Mouse (Mus musculus) splenic B cell, adult 2 months (primary cell): ENCODE results near the gene Tinf2.
A peak's percentile ranks its signal among the peaks of the same experiment; 100 is the strongest.

Experiments used
- DNase-seq: peaks from one replicate; pipeline ENCODE4 v3.0.0-alpha.2; 2011; ENCODE audit warnings: low read depth, low spot score
- H3K27me3 ChIP-seq: 2 replicates; pipeline ENCODE4 v1.6.1; 2012; ENCODE audit warnings: mild to moderate bottlenecking, low read length, moderate library complexity, mixed read lengths; ENCODE audit not compliant: control insufficient read depth, poor library complexity, insufficient read depth, severe bottlenecking
- H3K36me3 ChIP-seq: 2 replicates; pipeline ENCODE4 v1.6.1; 2012; ENCODE audit warnings: mild to moderate bottlenecking, low read length, moderate library complexity, mixed read lengths; ENCODE audit not compliant: control insufficient read depth, poor library complexity, insufficient read depth, severe bottlenecking

Tinf2 gene

DNA sequence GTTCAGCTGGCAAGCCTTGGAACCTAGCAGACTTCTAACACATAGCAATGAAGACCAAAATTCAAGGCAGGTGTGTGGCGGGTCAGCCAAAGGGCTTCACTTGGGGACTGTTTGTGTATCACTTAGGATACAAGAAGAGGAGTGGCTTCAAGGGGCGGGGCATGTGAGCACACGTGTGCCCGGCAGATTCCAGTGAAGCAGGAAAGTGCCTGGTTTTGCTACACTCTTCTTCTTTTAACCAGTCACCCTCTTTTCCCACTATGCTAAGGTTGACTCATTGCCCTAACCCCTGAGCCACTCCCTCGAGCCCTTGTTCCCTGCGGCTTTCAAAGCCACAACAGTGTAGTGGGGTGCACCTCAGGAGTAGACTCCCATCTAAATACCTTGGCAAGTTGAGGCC, 33.3 kb upstream of the Tinf2 start:
- DNase-seq: no peak
- H3K27me3 ChIP-seq: no peaks in the 10 kb centered on the region; the same call in 1 of the 2 replicates
- H3K36me3 ChIP-seq: peaks cover 23% of the 10 kb centered on the region

DNA sequence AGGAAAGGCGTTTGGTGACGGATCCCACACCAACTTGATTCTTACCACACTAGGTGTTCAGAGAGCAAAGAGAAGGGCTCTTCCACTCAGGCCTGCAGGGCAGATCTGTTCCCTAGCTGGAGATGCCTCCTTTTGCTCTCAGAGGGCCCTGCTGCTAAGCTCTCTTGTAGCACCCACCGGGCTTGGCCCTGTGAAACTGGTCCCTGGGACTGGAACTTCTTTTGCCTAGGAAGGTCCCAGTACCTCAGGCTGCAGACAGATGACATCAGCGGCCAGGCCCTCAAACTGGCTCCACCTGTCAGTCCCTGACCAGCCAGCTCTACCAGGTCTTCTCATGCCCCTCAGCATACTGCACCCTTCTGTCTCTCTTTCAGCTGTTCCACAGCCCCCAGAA, 32.1 kb upstream of the Tinf2 start, which contains the start of gene Tgm1:
Gene Tgm1 (minus strand): TSS at position 198 of the 394 bp plus-strand sequence.
- Histone ChIP-seq H3K36me3 (peaks cover 14% of the 10 kb centered on the region), H3K27me3 (no peaks in the 10 kb centered on the region; the same call in 1 of the 2 replicates)
- DNase-seq: no peak

DNA sequence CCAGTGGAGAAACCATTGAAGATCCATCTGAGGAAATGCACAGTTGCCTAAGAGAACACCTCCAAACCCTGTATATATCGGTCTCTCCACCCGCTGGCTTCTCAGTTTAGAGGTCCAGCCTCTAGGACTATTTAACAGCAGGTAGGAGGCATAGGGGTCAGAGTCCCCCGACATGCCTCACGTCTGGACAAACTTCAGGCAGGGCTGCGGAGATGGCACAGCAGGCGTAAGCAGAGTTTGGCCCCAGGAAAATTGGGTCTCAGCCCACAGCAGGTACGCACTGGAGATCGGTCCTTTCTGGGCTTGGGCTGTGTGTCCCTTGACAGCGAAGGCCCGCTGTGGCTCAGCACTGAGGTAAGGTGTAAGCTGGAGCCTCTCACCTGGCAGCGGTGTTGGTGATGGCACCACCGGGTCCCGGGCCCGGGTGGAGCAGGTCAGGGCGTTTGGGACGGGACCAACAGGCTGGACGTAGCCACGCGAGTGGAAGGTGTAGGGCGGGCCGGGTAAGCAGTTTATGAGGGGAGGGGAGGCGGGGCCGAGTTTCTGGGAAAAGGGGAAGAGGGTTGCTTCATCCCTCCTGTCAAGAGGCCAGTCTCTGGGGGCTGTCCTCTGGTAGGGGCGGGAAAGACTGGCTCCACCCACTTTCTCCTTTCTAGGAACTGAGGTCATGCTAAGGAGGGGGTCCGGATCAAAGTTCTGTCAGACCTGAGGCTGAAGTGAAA, 31.5 kb upstream of the Tinf2 start:
- no peak for DNase-seq
- peaks cover 8% of the 10 kb centered on the region for H3K36me3 ChIP-seq
- no peaks in the 10 kb centered on the region; the same call in 1 of the 2 replicates for H3K27me3 ChIP-seq

DNA sequence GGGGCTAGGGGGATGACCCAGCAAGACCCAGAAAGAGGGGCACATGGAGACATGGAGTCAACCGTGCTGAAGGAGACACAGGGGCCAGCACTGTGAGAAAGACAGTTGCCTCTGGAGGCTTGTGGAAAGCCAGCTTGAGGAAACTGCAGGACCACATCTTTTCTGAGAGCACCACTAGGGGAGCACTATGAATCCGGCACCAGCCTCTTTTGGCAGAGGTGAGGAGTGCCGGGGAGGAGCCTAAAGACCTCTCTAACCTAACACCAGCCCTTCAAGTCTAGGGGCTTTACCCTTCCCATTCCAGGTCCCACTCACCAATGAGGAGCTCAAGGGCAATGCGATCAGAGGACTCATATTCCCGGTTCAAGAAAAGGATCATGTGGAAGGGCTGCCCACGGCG, 30.2 kb upstream of the Tinf2 start:
- Histone ChIP-seq H3K27me3 (no peaks in the 10 kb centered on the region; the same call in 1 of the 2 replicates), H3K36me3 (peaks cover 1% of the 10 kb centered on the region; the same call in 1 of the 2 replicates)
- no peak for DNase-seq

DNA sequence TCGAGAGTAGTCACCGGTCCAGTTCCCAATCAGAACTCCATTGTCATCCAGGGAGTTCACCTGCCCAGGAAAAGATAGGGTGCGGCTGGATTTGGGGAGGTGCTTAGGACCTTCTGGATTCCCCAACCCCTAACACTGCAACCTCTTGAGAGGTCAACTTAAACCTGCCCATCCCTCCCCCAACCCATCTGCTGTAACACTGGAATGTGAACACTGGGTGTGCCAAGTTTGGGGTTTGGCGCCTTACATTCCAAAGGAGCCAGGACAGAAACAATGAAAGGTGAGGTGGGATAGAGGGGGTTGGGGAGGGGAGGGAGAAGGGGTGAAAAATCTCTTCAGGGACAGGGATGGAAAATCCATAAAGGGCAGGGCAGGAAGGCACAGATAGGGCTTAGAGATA, 27.9 kb upstream of the Tinf2 start:
- DNase-seq: no peak
- no peaks in the 10 kb centered on the region for H3K36me3 ChIP-seq
- H3K27me3 ChIP-seq: no peaks in the 10 kb centered on the region; the same call in 1 of the 2 replicates

DNA sequence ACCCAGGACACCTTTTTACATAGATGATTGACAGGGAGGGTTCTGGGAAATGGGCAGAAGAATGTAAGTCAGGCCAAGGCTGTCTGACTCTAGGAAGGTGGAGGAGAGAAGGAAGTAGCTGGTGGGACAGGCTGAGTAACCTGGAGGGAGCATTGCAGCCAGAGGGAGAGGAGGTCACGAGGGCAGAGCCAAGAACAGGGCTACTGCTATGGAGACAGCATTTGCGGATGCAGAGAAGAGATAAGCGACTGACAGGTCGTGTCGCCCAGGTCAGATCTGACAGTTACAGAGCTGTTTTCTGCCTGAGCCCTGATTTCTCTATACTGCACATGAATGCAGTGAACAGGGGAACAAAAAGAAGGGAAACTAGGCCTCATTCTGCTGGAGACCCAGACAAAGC, 25.8 kb upstream of the Tinf2 start:
- no peaks in the 10 kb centered on the region for H3K36me3 ChIP-seq
- no peaks in the 10 kb centered on the region for H3K27me3 ChIP-seq
- no peak for DNase-seq

DNA sequence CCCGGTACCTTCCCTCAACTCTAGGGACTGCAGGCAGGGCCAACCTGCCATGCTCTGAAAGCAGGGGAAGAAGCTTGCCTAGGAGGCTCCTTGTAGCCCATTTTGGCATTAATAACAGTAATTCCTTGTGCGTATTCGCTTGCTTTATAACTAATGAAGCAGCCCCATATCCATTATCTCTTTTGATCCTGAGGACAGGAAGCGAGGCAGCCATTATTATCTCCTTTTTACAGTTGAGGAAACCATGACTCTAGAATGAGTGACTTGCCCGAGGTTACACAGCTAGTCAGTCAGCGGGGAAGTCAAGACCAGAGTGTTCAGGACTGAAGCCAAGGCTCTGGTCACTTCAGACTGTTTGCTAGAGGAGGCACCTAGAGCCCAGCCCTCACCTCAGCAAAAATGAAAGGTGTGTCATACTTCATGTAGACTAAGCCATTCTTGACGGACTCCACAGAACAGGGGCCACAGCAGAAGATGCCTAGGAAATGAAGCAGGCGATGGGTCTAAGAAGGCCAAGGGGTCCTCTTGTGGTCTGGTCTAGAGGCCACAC, 24.5 kb upstream of the Tinf2 start:
- DNase-seq: no peak
- no peaks in the 10 kb centered on the region for H3K27me3 ChIP-seq

DNA sequence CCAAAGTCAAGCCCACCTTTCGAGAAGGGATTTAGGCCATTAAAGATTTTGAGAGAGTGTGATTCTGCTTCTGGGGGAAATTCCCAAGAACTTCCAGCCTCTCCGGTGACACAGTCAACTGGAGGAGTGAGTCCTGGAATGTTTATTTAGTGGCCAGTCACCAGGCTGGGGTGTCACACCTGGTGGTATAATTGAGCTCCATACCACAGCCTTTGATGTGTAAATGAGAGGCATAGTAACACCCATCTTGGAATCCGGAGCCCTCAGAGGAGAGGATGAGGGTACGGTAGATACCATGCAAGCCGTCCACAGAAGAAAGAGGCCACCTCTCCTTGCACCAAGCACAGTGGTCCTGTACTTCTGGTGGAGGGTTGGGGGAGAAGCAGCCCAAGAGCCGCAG, 21.1 kb upstream of the Tinf2 start:
- Histone ChIP-seq H3K27me3 (no peaks in the 10 kb centered on the region), H3K36me3 (no peaks in the 10 kb centered on the region)
- DNase-seq: no peak

More for the DNA sequence above, 24.5 kb upstream of the Tinf2 start:
- no peaks in the 10 kb centered on the region for H3K36me3 ChIP-seq

DNA sequence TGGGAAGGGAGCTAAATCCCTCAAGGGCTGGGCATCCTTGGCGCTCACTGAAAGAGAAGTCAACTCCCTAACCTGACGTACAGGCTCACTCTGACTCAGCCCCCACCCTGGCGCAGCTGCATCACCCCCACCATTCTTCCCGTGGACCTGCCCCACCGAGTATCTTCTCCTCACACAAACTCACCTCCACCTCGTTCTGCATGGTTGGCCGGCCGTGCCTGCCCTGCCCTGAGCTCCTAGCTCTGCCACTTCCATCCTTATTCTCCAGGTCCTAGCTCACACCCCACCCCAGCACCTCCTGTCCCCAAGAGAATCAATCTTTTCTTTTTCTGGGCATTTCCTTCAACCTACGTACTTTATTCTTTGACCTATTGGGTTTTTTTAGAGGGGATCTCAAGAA, 19.5 kb upstream of the Tinf2 start:
- no peaks in the 10 kb centered on the region for H3K36me3 ChIP-seq
- H3K27me3 ChIP-seq: no peaks in the 10 kb centered on the region
- no peak for DNase-seq

DNA sequence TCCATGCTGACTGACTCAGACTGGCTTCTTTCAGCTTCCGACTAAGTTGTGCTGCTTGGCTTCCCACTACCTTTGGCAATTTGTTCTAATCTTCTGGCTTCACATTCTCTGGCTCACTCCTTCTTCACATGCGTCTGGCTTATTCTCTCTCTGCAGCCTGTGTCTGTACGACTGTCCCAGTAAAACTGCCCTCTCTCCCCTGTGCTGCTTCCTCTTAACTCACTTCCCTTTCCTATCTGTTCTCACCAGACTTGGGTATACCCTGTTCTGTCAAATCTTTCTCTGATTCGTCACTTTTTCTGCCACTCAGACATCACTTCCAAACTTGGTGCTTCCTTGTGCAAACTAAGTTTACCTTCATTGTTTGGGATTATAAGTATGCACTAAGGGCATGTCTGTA, 15.6 kb upstream of the Tinf2 start:
- H3K36me3 ChIP-seq: no peaks in the 10 kb centered on the region
- peak; percentile 29 for DNase-seq
- no peaks in the 10 kb centered on the region for H3K27me3 ChIP-seq

DNA sequence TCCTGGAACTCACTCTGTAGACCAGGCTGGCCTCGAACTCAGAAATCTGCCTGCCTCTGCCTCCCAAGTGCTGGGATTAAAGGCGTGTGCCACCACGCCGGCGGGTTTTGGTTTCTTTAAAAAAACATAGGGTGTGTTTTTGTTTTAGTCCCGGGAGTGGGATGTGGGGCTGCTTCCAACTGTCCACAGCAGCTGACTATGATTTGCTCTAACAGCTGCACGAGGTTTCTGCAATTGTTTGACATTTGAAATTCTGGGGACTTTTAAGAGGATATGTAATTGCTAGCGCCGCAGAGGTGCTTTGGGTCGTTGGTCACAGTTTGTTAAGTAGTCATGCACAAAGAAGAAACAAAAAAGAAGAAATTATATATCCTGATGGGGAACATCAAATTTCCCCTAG, 7.8 kb upstream of the Tinf2 start:
- no peaks in the 10 kb centered on the region for H3K36me3 ChIP-seq
- no peak for DNase-seq
- no peaks in the 10 kb centered on the region for H3K27me3 ChIP-seq

DNA sequence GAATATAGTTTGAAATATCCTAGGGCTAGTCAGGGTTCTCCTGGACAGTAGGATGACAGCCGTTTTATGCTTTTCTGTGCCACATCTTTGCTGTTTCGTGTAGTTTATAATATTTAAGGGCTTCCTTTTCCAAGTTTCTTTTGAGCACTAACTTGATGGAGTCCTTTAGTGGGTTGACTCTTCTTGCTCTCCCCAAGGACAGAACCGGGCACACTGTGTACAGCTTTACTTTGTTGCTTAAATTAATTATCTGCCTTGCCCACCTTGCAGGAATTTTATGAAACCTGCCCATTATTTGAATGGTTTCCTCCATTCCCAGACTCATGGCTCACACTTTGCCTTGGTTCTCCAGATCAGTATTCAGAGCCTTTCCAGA, 486 bp upstream of the Tinf2 start:
- Histone ChIP-seq H3K27me3 (no peaks in the 10 kb centered on the region), H3K36me3 (peaks cover 2% of the 10 kb centered on the region; the same call in 1 of the 2 replicates)
- DNase-seq: no peak

DNA sequence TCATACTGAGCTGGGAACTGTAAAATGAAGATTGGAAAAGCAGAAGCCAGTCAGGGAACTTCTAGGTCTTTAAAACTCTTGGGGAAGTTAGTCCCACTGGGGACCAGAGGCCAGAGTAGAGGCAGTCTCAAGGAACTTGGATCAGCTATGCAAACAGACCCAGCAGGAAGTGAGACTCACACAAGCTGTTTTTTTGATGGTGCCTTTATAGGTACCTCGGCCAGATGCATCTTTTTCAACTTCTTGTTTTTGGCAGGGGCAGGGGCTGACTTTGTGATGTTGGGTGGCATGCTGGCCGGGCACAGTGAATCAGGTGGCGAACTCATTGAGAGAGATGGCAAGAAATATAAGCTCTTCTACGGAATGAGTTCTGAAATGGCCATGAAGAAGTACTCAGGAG, 4.0 kb downstream of the Tinf2 start:
- H3K27me3 ChIP-seq: no peaks in the 10 kb centered on the region
- DNase-seq: peak; percentile 49
- H3K36me3 ChIP-seq: peaks cover 2% of the 10 kb centered on the region

DNA sequence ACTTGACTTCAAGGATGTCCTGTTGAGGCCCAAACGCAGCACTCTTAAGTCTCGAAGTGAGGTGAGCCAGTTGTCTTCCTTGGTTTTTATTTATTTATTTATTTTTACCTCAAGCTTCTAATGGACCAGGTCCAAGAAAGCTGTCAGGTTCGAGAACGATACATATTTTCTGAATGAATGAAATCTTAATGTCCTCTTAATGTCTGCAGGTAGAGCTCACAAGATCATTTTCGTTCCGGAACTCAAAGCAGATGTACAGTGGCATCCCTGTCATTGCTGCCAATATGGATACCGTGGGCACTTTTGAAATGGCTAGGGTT, 8.9 kb downstream of the Tinf2 start:
- H3K27me3 ChIP-seq: no peaks in the 10 kb centered on the region
- no peaks in the 10 kb centered on the region; the same call in 1 of the 2 replicates for H3K36me3 ChIP-seq
- DNase-seq: no peak

DNA sequence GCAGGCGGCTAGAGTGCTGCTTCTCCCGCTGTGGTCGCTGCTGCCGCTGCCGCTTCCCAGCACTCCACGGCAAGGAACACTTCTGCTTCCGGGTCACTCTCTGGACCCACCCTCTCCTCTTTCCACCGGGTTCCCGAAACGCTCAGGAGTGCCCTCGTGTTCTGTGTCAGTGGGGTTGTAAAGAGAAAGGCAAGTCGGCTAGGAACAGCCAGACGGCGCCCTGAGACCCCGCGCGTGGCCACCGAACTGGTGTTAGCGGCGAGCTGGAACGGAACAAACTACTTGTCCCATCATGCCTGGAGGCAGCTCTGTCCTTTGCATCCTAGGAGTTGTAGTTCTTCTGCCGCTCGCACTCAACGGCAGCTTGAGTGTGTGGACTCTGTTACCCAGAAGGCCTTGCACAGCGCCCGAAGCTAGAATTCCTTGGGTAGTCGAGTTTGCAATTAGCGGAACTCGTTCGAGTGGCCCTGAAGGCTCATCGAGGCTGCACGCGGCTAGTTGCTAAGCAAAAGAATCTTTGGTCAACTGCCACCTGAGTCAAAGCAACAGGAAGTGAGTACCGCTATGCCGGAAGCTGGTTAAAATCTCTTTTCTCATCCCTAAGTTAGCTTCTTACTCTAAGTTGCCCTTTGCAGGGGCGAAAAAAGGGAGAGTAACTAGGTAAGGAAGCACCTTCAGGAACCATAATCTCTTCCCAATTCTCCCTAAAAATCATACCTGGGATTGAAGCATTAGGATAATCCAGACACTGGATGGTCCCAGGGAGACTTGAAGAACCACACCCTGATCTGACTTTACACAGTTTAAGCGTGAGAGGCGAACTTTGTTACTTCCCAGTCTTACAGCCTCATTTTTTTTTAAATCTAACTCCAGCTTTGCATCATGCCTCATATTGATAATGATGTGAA, 9.5 kb downstream of the Tinf2 start, which contains the start of the genes Gmpr2 and Nedd8:
Gene Gmpr2 (plus strand): TSS at position 109 of the 908 bp plus-strand sequence.
Gene Nedd8 (minus strand): TSS at position 292 of the 908 bp plus-strand sequence.
- Histone ChIP-seq H3K36me3 (no peaks in the 10 kb centered on the region; the same call in 1 of the 2 replicates), H3K27me3 (no peaks in the 10 kb centered on the region)
- peak; percentile 97 for DNase-seq
